8 mouse cellular contexts compared by ENCODE assay signal in genomic region chrX:7840842-7841162, GRCm38 (mm10). TPM values are rescaled to one million over a fixed set of nuclear protein-coding genes. Genes with fewer than 3 reads are reported as not detected.
DNase-seq lines count a peak whose midpoint lies in the region; ATAC-seq and TF ChIP-seq lines count a peak whose summit lies in the region.

No protein-coding gene starts in this region.

- no peaks in the 10 kb centered on the region for H3K36me3 ChIP-seq in heart, embryonic 11.5 days (ENCODE audit: control insufficient read depth, insufficient read depth, low read length)
- H3K36me3 ChIP-seq in E14TG2a.4 (ENCODE audit: insufficient read depth, low read length), result peaks cover 33% of the 10 kb centered on the region
- no peaks in the 10 kb centered on the region for H3K36me3 ChIP-seq in forebrain, embryonic 16.5 days (ENCODE audit: control insufficient read depth, insufficient read depth)
- H3K36me3 ChIP-seq in liver, embryonic 16.5 days (ENCODE audit: control insufficient read depth, insufficient read depth), result no peaks in the 10 kb centered on the region

- H3K4me1 ChIP-seq in heart, embryonic 11.5 days (ENCODE audit: control insufficient read depth, insufficient read depth, low read length), result no peaks in the 10 kb centered on the region
- H3K4me1 ChIP-seq in E14TG2a.4 (replicated peaks; ENCODE audit: low read depth, low read length), result peaks cover 42% of the 10 kb centered on the region
- peaks cover 21% of the 10 kb centered on the region for H3K4me1 ChIP-seq in forebrain, embryonic 16.5 days (replicated peaks; ENCODE audit: control insufficient read depth, insufficient read depth, low read length)
- peaks cover 47% of the 10 kb centered on the region for H3K4me1 ChIP-seq in liver, embryonic 16.5 days (ENCODE audit: control insufficient read depth, low read depth, low read length)

- peak overlapping the region; percentile 49 for H3K4me3 ChIP-seq in heart, embryonic 11.5 days (ENCODE audit: low read depth, low read length)
- peak overlapping the region; percentile 85; the same call in 1 of the 2 replicates for H3K4me3 ChIP-seq in E14TG2a.4 (replicated peaks; ENCODE audit: low read length)
- peak overlapping the region; percentile 70 for H3K4me3 ChIP-seq in forebrain, embryonic 16.5 days (replicated peaks; ENCODE audit: low read length)
- H3K4me3 ChIP-seq in liver, embryonic 16.5 days (ENCODE audit: low read depth, low read length), result peak overlapping the region; percentile 39

- no peak for ATAC-seq in heart, embryonic 11.5 days (replicated peaks; ENCODE audit: insufficient number of reproducible peaks, low FRiP score, low TSS enrichment)
- no peak for ATAC-seq in forebrain, embryonic 16.5 days
- no peak for ATAC-seq in liver, embryonic 16.5 days (ENCODE audit: low read depth)

- H3K27me3 ChIP-seq in heart, embryonic 11.5 days (ENCODE audit: control insufficient read depth, insufficient read depth, low read length), result no peaks in the 10 kb centered on the region
- H3K27me3 ChIP-seq in E14TG2a.4 (ENCODE audit: insufficient read depth, low read length), result no peaks in the 10 kb centered on the region
- no peaks in the 10 kb centered on the region for H3K27me3 ChIP-seq in forebrain, embryonic 16.5 days (replicated peaks; ENCODE audit: control insufficient read depth, insufficient read depth, low read length)
- no peaks in the 10 kb centered on the region for H3K27me3 ChIP-seq in liver, embryonic 16.5 days (ENCODE audit: control insufficient read depth, insufficient read depth, low read depth, low read length)

- DNase-seq in heart, postnatal 36 days, result no peak
- no peak for DNase-seq in adrenal gland, postnatal 14 days
- DNase-seq in thymus, postnatal 0 days (ENCODE audit: low spot score), result no peak
- DNase-seq in ovary, adult 18-20 months (ENCODE audit: low spot score), result no peak

- intact Hi-C loops in heart, postnatal 36 days (cut with DNase I), result no loop called here

- no peak for TF ChIP-seq CTCF in E14TG2a.4 (conservative IDR thresholded peaks at IDR 0.05; ENCODE audit: low read length)

- peak overlapping the region; percentile 90; the same call in 1 of the 2 replicates for H3K27ac ChIP-seq in heart, embryonic 11.5 days (ENCODE audit: low read depth, low read length)
- peak overlapping the region; percentile 53; the same call in 1 of the 2 replicates for H3K27ac ChIP-seq in forebrain, embryonic 16.5 days (ENCODE audit: low read length)
- peak overlapping the region; percentile 98 for H3K27ac ChIP-seq in liver, embryonic 16.5 days (ENCODE audit: low read length)

- 13% methylated on average over 7 of the region's 7 CpGs for WGBS in heart, embryonic 11.5 days (ENCODE audit: insufficient replicate concordance)
- WGBS in forebrain, embryonic 16.5 days, result 23% methylated on average over 7 of the region's 7 CpGs
- 22% methylated on average over 7 of the region's 7 CpGs for WGBS in liver, embryonic 16.5 days (ENCODE audit: insufficient replicate concordance)

- H3K9me3 ChIP-seq in heart, embryonic 11.5 days (replicated peaks; ENCODE audit: control insufficient read depth, low read length), result no peaks in the 10 kb centered on the region
- H3K9me3 ChIP-seq in E14TG2a.4 (ENCODE audit: low read length), result no peaks in the 10 kb centered on the region
- no peaks in the 10 kb centered on the region for H3K9me3 ChIP-seq in forebrain, embryonic 16.5 days (ENCODE audit: control insufficient read depth, low read length)
- H3K9me3 ChIP-seq in liver, embryonic 16.5 days (replicated peaks; ENCODE audit: control insufficient read depth, low read length), result no peaks in the 10 kb centered on the region

- H3K4me2 ChIP-seq in heart, embryonic 11.5 days, result peak overlapping the region; percentile 56
- peak overlapping the region; percentile 53 for H3K4me2 ChIP-seq in forebrain, embryonic 16.5 days (ENCODE audit: low read length)
- H3K4me2 ChIP-seq in liver, embryonic 16.5 days (ENCODE audit: low read depth, low read length), result peak overlapping the region; percentile 60

- H3K9ac ChIP-seq in heart, embryonic 11.5 days (ENCODE audit: low read depth, low read length), result 0 out of 2 replicates have a peak overlapping the region, but pooled peaks have one; percentile 43
- H3K9ac ChIP-seq in forebrain, embryonic 16.5 days (replicated peaks; ENCODE audit: low read depth, low read length), result no peak overlapping the region
- H3K9ac ChIP-seq in liver, embryonic 16.5 days (ENCODE audit: low read depth, low read length), result peak overlapping the region; percentile 36

RNA-seq across cellular contexts. Expression of gene Otud5, which starts 0.4 kb away (rescaled TPM):
- polyA plus RNA-seq in heart, embryonic 11.5 days (2014; fragmentation: Nextera tagmentation; extraction: Ambion mirVana), result 22.9 and 23.7 TPM in 2 replicates
- total RNA-seq in heart, postnatal 36 days (2021), result 10 to 100 TPM; 26.1 to 27.8 TPM
- 49.9 and 54.1 TPM in 2 replicates for polyA plus RNA-seq in forebrain, embryonic 16.5 days (2015; fragmentation: Nextera tagmentation; extraction: Ambion mirVana)
- 32.9 and 42.5 TPM in 2 replicates for polyA plus RNA-seq in liver, embryonic 16.5 days (2015; fragmentation: Nextera tagmentation; extraction: Ambion mirVana)
- 62.4 and 64.8 TPM in 2 replicates for total RNA-seq in adrenal gland, postnatal 14 days (2021)
- 55.0 and 55.6 TPM in 2 replicates for polyA plus RNA-seq in thymus, postnatal 0 days (2015; fragmentation: Nextera tagmentation; extraction: Ambion mirVana)

RNA-seq across cellular contexts. Expression of gene Kcnd1, which starts 18.7 kb away (rescaled TPM):
- polyA plus RNA-seq in heart, embryonic 11.5 days (2014; fragmentation: Nextera tagmentation; extraction: Ambion mirVana), result 1.6 TPM in 2 replicates
- under 1 TPM; 0.19 to 0.28 TPM for total RNA-seq in heart, postnatal 36 days (2021)
- polyA plus RNA-seq in forebrain, embryonic 16.5 days (2015; fragmentation: Nextera tagmentation; extraction: Ambion mirVana), result 2.8 and 4.0 TPM in 2 replicates
- polyA plus RNA-seq in liver, embryonic 16.5 days (2015; fragmentation: Nextera tagmentation; extraction: Ambion mirVana), result 0.19 TPM in 2 replicates
- 0.93 and 1.3 TPM in 2 replicates for total RNA-seq in adrenal gland, postnatal 14 days (2021)
- polyA plus RNA-seq in thymus, postnatal 0 days (2015; fragmentation: Nextera tagmentation; extraction: Ambion mirVana), result 0.12 and 0.18 TPM in 2 replicates

RNA-seq across cellular contexts. Expression of gene Pim2, which starts 37.3 kb away (rescaled TPM):
- polyA plus RNA-seq in heart, embryonic 11.5 days (2014; fragmentation: Nextera tagmentation; extraction: Ambion mirVana), result 5.2 and 5.7 TPM in 2 replicates
- 1 to 10 TPM; 2.4 to 3.3 TPM for total RNA-seq in heart, postnatal 36 days (2021)
- polyA plus RNA-seq in forebrain, embryonic 16.5 days (2015; fragmentation: Nextera tagmentation; extraction: Ambion mirVana), result 16.9 and 22.4 TPM in 2 replicates
- polyA plus RNA-seq in liver, embryonic 16.5 days (2015; fragmentation: Nextera tagmentation; extraction: Ambion mirVana), result 3.1 and 3.5 TPM in 2 replicates
- total RNA-seq in adrenal gland, postnatal 14 days (2021), result 7.4 and 9.8 TPM in 2 replicates
- polyA plus RNA-seq in thymus, postnatal 0 days (2015; fragmentation: Nextera tagmentation; extraction: Ambion mirVana), result 14.0 and 14.5 TPM in 2 replicates

RNA-seq across cellular contexts. Expression of gene Slc35a2, which starts 43.0 kb away (rescaled TPM):
- 16.9 and 19.1 TPM in 2 replicates for polyA plus RNA-seq in heart, embryonic 11.5 days (2014; fragmentation: Nextera tagmentation; extraction: Ambion mirVana)
- total RNA-seq in heart, postnatal 36 days (2021), result 10 to 100 TPM; 13.2 to 16.7 TPM
- polyA plus RNA-seq in forebrain, embryonic 16.5 days (2015; fragmentation: Nextera tagmentation; extraction: Ambion mirVana), result 39.4 and 46.0 TPM in 2 replicates
- polyA plus RNA-seq in liver, embryonic 16.5 days (2015; fragmentation: Nextera tagmentation; extraction: Ambion mirVana), result 13.5 and 14.2 TPM in 2 replicates
- 33.4 and 38.0 TPM in 2 replicates for total RNA-seq in adrenal gland, postnatal 14 days (2021)
- 24.5 and 28.3 TPM in 2 replicates for polyA plus RNA-seq in thymus, postnatal 0 days (2015; fragmentation: Nextera tagmentation; extraction: Ambion mirVana)

RNA-seq across cellular contexts. Expression of gene Gripap1, which starts 51.2 kb away (rescaled TPM):
- 26.5 and 26.8 TPM in 2 replicates for polyA plus RNA-seq in heart, embryonic 11.5 days (2014; fragmentation: Nextera tagmentation; extraction: Ambion mirVana)
- 10 to 100 TPM; 25.1 to 25.4 TPM for total RNA-seq in heart, postnatal 36 days (2021)
- polyA plus RNA-seq in forebrain, embryonic 16.5 days (2015; fragmentation: Nextera tagmentation; extraction: Ambion mirVana), result 72.6 and 81.9 TPM in 2 replicates
- 27.7 and 28.9 TPM in 2 replicates for polyA plus RNA-seq in liver, embryonic 16.5 days (2015; fragmentation: Nextera tagmentation; extraction: Ambion mirVana)
- total RNA-seq in adrenal gland, postnatal 14 days (2021), result 49.0 and 56.4 TPM in 2 replicates
- polyA plus RNA-seq in thymus, postnatal 0 days (2015; fragmentation: Nextera tagmentation; extraction: Ambion mirVana), result 40.2 and 48.1 TPM in 2 replicates
